Mouse (Mus musculus) CH12.LX (cell line): ENCODE results near the gene Uvssa. TPM values are rescaled to one million over a fixed set of nuclear protein-coding genes. Genes with fewer than 3 reads are reported as not detected.

Source experiments
- DNase-seq: peaks from one replicate; pipeline ENCODE4 v3.0.0-alpha.2; 2013; ENCODE audit errors: extremely low read depth
- H3K27ac ChIP-seq: 2 replicates; pipeline ENCODE4 v1.5.1; 2012; ENCODE audit warnings: low read depth, mild to moderate bottlenecking, control low read depth, moderate library complexity; ENCODE audit not compliant: insufficient read depth
- H3K27me3 ChIP-seq: replicated peaks from 2 replicates; pipeline ENCODE3; 2012; ENCODE audit warnings: inconsistent platforms
- H3K36me3 ChIP-seq, 2 experiments: replicated peaks in 1 of 2; 2 replicates each; pipeline versions ENCODE3 to v1.6.1; 2012; ENCODE audit warnings: inconsistent platforms in 1 of 2, low read length in 1 of 2, mild to moderate bottlenecking in 1 of 2, mixed read lengths in 1 of 2, moderate library complexity in 1 of 2; ENCODE audit not compliant: control insufficient read depth in 1 of 2, insufficient read depth in 1 of 2
- H3K4me1 ChIP-seq, 2 experiments: 2 replicates each; pipeline ENCODE4 v1.6.1; 2012; ENCODE audit warnings: inconsistent platforms in 1 of 2, moderate library complexity in 1 of 2; ENCODE audit not compliant: insufficient read depth in 2 of 2, control insufficient read depth in 1 of 2
- H3K4me2 ChIP-seq: 2 replicates; pipeline ENCODE4 v1.6.1; 2012; ENCODE audit warnings: low read depth, mild to moderate bottlenecking, control low read depth; ENCODE audit not compliant: poor library complexity, insufficient read depth, severe bottlenecking
- H3K4me3 ChIP-seq, 3 experiments: fragments of 150-350 bp in 1 of 3; sonication (generic) in 1 of 3; replicated peaks in 1 of 3; 2 replicates each; pipeline versions ENCODE3 to v1.5.1; 2011 to 2012; ENCODE audit warnings: low read depth in 2 of 3, low read length in 2 of 3, mild to moderate bottlenecking in 2 of 3, moderate library complexity in 2 of 3, control low read depth in 1 of 3, improper control_type of control experiment in 1 of 3, inconsistent platforms in 1 of 3, mixed read lengths in 1 of 3; ENCODE audit not compliant: poor library complexity in 1 of 3
- H3K79me2 ChIP-seq: replicated peaks from 2 replicates; pipeline ENCODE4 v1.6.1; 2012; ENCODE audit warnings: mild to moderate bottlenecking, moderate library complexity; ENCODE audit not compliant: control insufficient read depth, poor library complexity, insufficient read depth, severe bottlenecking; ENCODE audit errors: extremely low read depth
- H3K9ac ChIP-seq: 2 replicates; pipeline ENCODE4 v1.6.1; 2012; ENCODE audit warnings: low read depth, mild to moderate bottlenecking, control low read depth, moderate library complexity; ENCODE audit not compliant: insufficient read depth
- H3K9me3 ChIP-seq: replicated peaks from 2 replicates; pipeline ENCODE3; 2012; ENCODE audit warnings: low read length, inconsistent platforms, mixed read lengths
- CHD2 ChIP-seq: IDR thresholded peaks from 2 replicates; pipeline ENCODE4 v1.6.1; 2011; ENCODE audit warnings: low read length, improper control_type of control experiment
- CTCF ChIP-seq, 2 experiments: IDR thresholded peaks in 1 of 2; conservative IDR thresholded peaks in 1 of 2; 2 replicates each; pipeline ENCODE4 v1.5.1; 2011 to 2012; ENCODE audit warnings: low read depth in 2 of 2, low read length in 2 of 2, improper control_type of control experiment in 1 of 2, inconsistent platforms in 1 of 2, mild to moderate bottlenecking in 1 of 2, moderate library complexity in 1 of 2
- EP300 ChIP-seq: IDR thresholded peaks from 2 replicates; pipeline ENCODE4 v1.6.1; 2011; ENCODE audit warnings: low read length, improper control_type of control experiment
- GABPA ChIP-seq: IDR thresholded peaks from 2 replicates; pipeline ENCODE4 v1.6.1; 2012; ENCODE audit warnings: low read depth, low read length, improper control_type of control experiment, inconsistent platforms; ENCODE audit not compliant: insufficient replicate concordance
- HCFC1 ChIP-seq: IDR thresholded peaks from 2 replicates; pipeline ENCODE4 v1.6.1; 2012; ENCODE audit warnings: low read depth, mild to moderate bottlenecking, inconsistent platforms, low read length, improper control_type of control experiment
- IRF4 ChIP-seq: IDR thresholded peaks from 2 replicates; pipeline ENCODE4 v1.6.1; 2014; ENCODE audit warnings: low read depth, mild to moderate bottlenecking, inconsistent platforms, low read length, improper control_type of control experiment
- JUND ChIP-seq: conservative IDR thresholded peaks from 2 replicates; pipeline ENCODE4 v1.6.1; 2011; ENCODE audit warnings: low read depth, low read length, improper control_type of control experiment
- MAX ChIP-seq: IDR thresholded peaks from 2 replicates; pipeline ENCODE4 v1.6.1; 2011; ENCODE audit warnings: low read length, improper control_type of control experiment
- MAZ ChIP-seq: IDR thresholded peaks from 2 replicates; pipeline ENCODE4 v1.6.1; 2012; ENCODE audit warnings: low read depth, mild to moderate bottlenecking, inconsistent platforms, low read length, improper control_type of control experiment, moderate library complexity
- MEF2A ChIP-seq: IDR thresholded peaks from 2 replicates; pipeline ENCODE4 v1.6.1; 2014; ENCODE audit warnings: low read depth, mild to moderate bottlenecking, inconsistent platforms, low read length, improper control_type of control experiment, borderline replicate concordance
- MYC ChIP-seq: IDR thresholded peaks from 2 replicates; pipeline ENCODE4 v1.6.1; 2011; ENCODE audit warnings: low read depth, mild to moderate bottlenecking, improper control_type of control experiment, low read length
- NELFE ChIP-seq: IDR thresholded peaks from 2 replicates; pipeline ENCODE4 v1.6.1; 2011; ENCODE audit warnings: low read depth, low read length, improper control_type of control experiment
- POLR2A ChIP-seq: IDR thresholded peaks from 2 replicates; pipeline ENCODE4 v1.6.1; 2011; ENCODE audit warnings: low read depth, mild to moderate bottlenecking, improper control_type of control experiment, low read length
- POLR2AphosphoS2 ChIP-seq: IDR thresholded peaks from 2 replicates; pipeline ENCODE4 v1.6.1; 2011; ENCODE audit warnings: low read depth, low read length, improper control_type of control experiment
- USF1 ChIP-seq: IDR thresholded peaks from 2 replicates; pipeline ENCODE4 v1.6.1; 2014; ENCODE audit warnings: low read depth, mild to moderate bottlenecking, inconsistent platforms, low read length, improper control_type of control experiment
- USF2 ChIP-seq: conservative IDR thresholded peaks from 2 replicates; pipeline ENCODE4 v1.6.1; 2011; ENCODE audit warnings: low read depth, low read length, improper control_type of control experiment
- ZC3H11A ChIP-seq: IDR thresholded peaks from 2 replicates; pipeline ENCODE4 v1.6.1; 2012; ENCODE audit warnings: low read depth, mild to moderate bottlenecking, inconsistent platforms, low read length, improper control_type of control experiment
- dilution Hi-C: fragments of 300-500 bp; cut with MboI; formaldehyde crosslinking; loops from 2 replicates; pipeline ENCODE4 v1.14.3; 2020; ENCODE audit warnings: low sequenced_read_pairs; ENCODE audit not compliant: extremely low pct_unique_long_range_greater_than_20kb, extremely low pct_ligation_motif_present
- in situ Hi-C: fragments of 300-500 bp; cut with MboI; formaldehyde crosslinking; loops from 3 replicates; pipeline ENCODE4 v1.14.3; 2019; ENCODE audit warnings: low sequenced_read_pairs, low pct_ligation_motif_present, low pct_unique_long_range_greater_than_20kb, mixed read lengths
- polyA plus RNA-seq: library from polyadenylated mRNA; unstranded; fragments of >175 nt; gene quantifications from 2 replicates; pipeline ENCODE4 v1.2.1, GENCODE M21; 2012; ENCODE audit warnings: low read depth; ENCODE audit not compliant: insufficient read length
- total RNA-seq, 2 experiments: library from RNA; depleted of rRNA; stranded (reverse); fragments of 300-350 nt in 1 of 2; fragments of >200 nt in 1 of 2; gene quantifications; 2 replicates each; pipeline ENCODE4 v1.2.3; 2012 to 2014

The Uvssa gene
- total and polyA plus RNA-seq, 3 experiments = 2.6 to 5.8 (median 2.9) TPM

DNA sequence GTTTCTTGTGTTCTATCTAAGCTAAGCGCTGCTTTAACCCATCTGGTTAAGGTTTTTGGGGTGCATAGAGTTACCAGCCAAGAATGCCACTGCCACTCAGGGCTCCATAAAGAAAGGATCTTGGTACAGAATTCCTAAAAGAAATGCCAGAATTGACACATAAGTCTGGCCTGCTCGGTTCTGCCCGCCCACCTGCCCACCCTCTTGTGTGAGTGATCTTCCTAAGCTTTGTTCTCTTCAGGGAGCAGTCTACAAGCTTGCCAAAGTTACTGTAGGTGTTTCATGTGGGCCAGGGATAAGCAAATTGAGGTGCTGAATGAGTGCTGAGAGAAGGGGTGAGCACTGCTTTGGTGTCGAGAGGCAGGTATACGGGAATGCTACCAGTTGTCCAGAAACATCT lies 15.1 kb upstream of the Uvssa start:
- no peak for TF ChIP-seq CHD2
- no peak for TF ChIP-seq MAX
- TF ChIP-seq POLR2AphosphoS2 = no peak
- TF ChIP-seq HCFC1 = no peak
- TF ChIP-seq MAZ = no peak
- no peak for TF ChIP-seq GABPA
- TF ChIP-seq MYC = no peak
- no peak for TF ChIP-seq NELFE
- no peak for TF ChIP-seq MEF2A
- TF ChIP-seq CTCF (conservative IDR thresholded peaks at IDR 0.05 in 1 of 2, IDR thresholded peaks at IDR 0.05 in 1 of 2; ENCODE audit: low read depth in 2 of 2, low read length in 2 of 2) = no peak
- TF ChIP-seq ZC3H11A = no peak
- TF ChIP-seq USF1 = no peak
- TF ChIP-seq IRF4 = no peak
- TF ChIP-seq USF2 = no peak
- TF ChIP-seq JUND = no peak
- no peak for TF ChIP-seq EP300
- no peak for TF ChIP-seq POLR2A
- H3K4me2 ChIP-seq = no peak overlapping the region
- dilution Hi-C loops (no loop called here), in situ Hi-C loops (no loop called here)
- H3K9ac ChIP-seq = no peak overlapping the region
- H3K36me3 ChIP-seq = peaks cover 64 to 92% of the 10 kb centered on the region in 2 experiments
- H3K27ac ChIP-seq = no peak overlapping the region
- no peak for DNase-seq
- H3K79me2 ChIP-seq = no peaks in the 10 kb centered on the region
- H3K9me3 ChIP-seq = no peaks in the 10 kb centered on the region
- H3K27me3 ChIP-seq = no peaks in the 10 kb centered on the region
- H3K4me1 ChIP-seq = peaks cover 3 to 13% of the 10 kb centered on the region in 2 experiments; a peak in 3 of 4 replicates
- H3K4me3 ChIP-seq = no peak overlapping the region

DNA sequence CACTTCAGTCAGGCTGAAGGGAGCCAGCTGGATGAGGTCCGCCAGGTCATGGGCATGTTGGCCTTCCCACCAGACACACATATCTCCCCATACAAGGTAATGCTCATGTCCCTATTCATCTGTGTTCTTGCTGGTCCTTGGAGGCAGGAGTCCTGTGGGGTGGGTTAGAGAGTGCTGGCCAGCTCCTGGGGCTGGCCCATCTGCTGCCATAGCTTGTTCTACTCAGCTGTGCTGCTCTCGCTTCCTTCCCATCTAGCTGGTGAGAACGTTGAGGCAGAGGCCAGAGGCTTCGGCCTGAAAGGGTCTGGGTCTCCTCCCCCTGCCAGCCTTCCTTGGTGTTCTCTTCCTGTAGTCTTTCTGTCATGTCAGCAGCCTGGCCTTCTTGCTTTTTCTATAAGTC lies 9.7 kb upstream of the Uvssa start:
- TF ChIP-seq ZC3H11A (no peak), POLR2AphosphoS2 (no peak), MAX (no peak), MAZ (no peak)
- Histone ChIP-seq H3K4me3 (no peak overlapping the region), H3K36me3 (peaks cover 78 to 99% of the 10 kb centered on the region in 2 experiments), H3K27me3 (no peaks in the 10 kb centered on the region), H3K9me3 (no peaks in the 10 kb centered on the region), H3K9ac (no peak overlapping the region), H3K79me2 (no peaks in the 10 kb centered on the region), H3K4me2 (no peak overlapping the region), H3K27ac (no peak overlapping the region), H3K4me1 (peaks cover 13 to 17% of the 10 kb centered on the region in 2 experiments)
- no peak for DNase-seq
- in situ Hi-C loops = no loop called here
- dilution Hi-C loops = no loop called here
